Mouse (Mus musculus) gastrocnemius, postnatal 10 days (tissue): ENCODE measurements around the gene Rps6kb2. TPM values are rescaled to one million over a fixed set of nuclear protein-coding genes. Genes with fewer than 3 reads are reported as not detected.
A peak's percentile ranks its signal among the peaks of the same experiment; 100 is the strongest.

Experiments used
- DNase-seq: peaks from one replicate; pipeline ENCODE4 v3.0.0; 2021; ENCODE audit warnings: mixed read lengths
- long read RNA-seq, 2 experiments: library from polyadenylated mRNA; stranded (forward); transcript quantifications; one replicate each; pipeline ENCODE4 v2.0.0; 2021
- total RNA-seq, 2 experiments: library from RNA; stranded (reverse); gene quantifications; 2 replicates each; pipeline ENCODE4 v1.2.3; 2021

The Rps6kb2 gene
- total RNA-seq, result 10 to 100 TPM; 25.3 to 30.9 TPM
- long read RNA-seq, experiment 1, full-length matches to known transcripts, result 32 of 55 reads
- long read RNA-seq, experiment 1, partial matches to known transcripts, result 3 of 55 reads
- long read RNA-seq, experiment 1, other reads (novel, unspliced or antisense), result 20 of 55 reads
- long read RNA-seq, experiment 2, full-length matches to known transcripts, result 22 of 37 reads
- long read RNA-seq, experiment 2, partial matches to known transcripts, result 6 of 37 reads
- long read RNA-seq, experiment 2, other reads (novel, unspliced or antisense), result 9 of 37 reads

DNA sequence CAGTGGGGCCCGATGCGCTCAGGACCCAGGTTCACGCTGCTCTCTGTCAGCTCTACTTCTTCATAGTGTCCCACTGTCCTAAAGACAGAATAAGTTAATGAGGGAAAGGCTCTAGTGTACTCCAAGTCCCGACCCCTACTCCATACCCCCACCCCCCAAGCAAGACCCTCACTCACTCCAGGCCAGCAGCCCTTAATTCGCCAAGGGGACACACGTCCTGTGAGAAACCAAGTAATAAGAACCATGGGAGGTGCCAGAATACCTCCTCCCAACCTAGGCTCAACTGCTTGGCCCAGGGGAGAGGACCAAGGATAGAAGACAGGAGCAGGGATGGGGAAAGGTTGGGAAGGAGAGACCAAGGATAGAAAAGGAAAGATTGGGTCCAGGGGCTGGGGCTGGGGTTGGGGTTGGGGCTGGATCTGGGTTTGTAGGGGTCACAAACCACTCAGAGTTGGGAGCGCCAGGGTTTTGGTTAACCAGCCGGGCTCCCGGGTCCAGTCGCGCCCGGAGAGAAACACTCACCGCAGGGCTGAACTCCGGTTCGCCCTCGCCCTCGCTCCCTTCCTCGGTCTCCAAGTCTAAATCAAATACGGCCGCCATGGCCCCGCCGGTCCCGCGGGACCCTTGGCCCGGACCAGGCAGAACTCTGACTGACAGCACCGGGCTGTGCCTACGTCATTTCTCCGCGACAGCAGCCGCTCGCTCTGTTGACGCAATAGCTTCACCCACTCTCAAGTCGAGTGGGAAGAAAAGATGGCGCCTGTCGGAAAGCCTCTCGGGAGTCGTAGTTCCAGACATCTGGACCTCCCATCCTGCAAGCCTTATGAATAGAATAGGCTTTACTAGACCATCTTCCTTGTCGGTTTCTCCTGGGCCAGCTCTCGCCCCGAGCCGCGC is at the start of gene Rps6kb2:
Rps6kb2 (minus strand) TSS at position 709 of the 897 bp plus-strand sequence.
- DNase-seq, result peak; percentile 97

DNA sequence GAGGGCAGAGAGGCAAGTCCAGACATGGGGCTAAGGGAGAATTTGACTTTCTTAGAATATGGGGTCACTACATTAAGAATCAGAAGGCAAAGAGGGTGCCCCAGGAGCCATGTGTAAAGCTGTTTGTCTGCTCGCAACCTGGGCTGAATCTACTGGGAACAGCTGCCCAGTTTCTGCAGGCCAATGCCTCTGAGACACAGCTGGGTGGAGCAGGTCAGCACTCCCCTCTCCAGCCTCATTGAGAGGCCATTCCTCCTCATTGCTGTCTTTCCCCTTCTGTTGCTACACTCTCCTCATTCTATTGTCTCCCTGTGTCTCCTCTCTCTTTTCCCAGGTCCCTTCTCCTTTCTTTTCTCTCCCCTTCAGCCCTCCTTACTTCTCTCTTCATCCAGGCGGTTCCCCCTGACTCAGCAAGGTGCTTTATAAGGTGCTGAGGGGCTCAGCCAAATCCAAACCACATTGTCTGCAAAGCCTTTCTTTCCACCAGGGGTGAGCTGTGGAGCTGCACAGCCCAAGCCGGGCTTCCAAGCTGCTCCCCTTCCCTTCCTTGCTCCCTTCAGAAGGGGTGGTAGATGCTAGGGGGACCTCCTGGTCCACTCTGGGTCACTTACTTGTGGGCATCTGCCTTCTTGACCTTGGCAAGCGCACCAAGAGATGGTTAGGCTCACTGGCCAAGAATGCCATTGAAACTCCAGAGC is 48.9 kb upstream of the Rps6kb2 start:
- no peak for DNase-seq

DNA sequence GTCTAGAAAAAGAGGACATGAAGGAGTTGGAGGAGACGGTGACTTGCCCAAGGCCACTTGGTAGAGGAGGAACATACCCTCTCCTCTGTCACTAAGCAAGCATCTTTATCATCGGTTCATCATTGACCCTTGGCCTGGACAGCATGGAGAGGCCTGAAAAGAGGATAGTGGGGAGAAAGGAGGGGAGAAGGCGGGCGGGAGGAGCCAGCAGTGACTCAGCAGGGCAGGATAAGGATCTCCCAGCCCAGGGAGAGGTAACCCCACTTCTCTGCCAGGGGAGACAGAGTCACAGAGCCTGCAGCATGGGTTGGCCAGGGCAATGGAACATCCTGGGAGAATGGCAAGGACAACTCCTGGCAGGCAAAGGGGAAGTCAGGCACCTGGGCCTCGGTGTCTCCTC is 45.4 kb upstream of the Rps6kb2 start:
- no peak for DNase-seq

DNA sequence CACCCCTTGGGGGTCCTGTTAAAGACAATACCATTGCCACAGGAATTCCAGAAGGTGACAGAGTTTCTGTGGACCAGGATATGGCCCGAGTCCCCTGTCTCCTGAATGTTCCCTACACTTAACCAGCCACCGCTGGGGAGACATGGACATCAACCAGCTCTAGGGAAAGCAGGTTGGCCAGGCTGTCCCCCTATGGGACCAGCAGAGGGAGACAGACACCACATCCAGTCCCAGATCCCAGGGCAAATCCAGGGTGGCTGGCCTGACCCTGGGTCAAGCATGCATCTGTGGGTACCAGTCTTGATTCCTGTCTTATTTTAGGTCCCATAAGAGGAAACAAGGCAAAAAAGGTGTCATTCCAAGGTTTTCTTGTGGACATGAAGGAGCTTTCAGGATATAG is 43.8 kb upstream of the Rps6kb2 start:
- peak; percentile 62 for DNase-seq

DNA sequence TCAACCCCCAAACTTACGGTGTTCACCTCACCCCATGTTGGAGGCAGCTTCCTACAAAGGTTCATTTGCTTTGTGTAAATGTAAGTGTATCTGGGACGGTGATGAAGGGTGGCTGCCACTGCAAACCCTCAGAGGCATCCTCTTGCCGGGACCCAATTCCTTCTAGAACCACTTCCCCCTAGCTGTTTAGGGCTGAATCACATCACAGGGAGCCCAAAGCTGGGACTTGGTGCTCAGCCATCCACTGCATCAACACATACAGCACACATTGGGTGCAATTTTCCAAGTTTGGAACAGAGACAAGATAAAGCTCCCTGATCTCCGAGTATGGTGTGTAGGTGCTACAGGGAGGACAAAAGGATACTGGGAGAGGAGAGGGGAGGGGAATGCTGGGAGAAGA is 41.7 kb upstream of the Rps6kb2 start:
- no peak for DNase-seq

DNA sequence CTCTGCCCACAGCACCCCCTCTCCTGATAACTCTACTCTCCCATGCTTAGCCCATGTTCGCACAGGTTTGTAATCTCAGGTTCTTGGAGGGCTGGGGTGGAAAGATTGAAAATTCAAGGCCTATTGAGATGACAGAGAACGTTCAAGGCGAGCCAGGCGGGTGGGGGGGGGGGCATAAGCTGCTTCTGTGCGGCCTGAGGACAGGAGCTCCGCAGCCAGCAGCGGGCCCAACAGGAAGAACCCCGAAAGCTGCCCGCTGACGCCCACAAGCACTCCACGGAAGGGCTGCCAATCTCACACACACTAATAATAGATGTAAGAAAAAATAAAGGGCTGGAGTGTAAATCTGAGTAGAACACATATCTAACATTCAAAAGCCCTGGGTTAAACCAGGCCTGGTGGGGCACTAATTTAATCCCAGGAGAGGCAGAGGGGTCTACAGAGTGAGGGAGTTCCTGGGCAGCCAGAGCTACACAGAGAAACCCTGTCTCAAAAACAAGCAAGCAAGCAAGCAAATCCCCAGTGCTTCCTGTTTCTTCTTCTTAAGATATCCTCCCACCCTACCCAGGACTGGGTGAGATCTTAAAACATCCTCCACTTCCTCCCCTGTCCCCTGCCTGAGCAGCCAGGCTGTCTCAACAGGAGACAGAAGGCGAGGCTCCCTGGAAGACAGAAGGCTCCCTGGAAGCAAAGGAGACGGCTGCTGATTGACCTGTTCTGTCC is 40.6 kb upstream of the Rps6kb2 start:
- DNase-seq, result no peak

DNA sequence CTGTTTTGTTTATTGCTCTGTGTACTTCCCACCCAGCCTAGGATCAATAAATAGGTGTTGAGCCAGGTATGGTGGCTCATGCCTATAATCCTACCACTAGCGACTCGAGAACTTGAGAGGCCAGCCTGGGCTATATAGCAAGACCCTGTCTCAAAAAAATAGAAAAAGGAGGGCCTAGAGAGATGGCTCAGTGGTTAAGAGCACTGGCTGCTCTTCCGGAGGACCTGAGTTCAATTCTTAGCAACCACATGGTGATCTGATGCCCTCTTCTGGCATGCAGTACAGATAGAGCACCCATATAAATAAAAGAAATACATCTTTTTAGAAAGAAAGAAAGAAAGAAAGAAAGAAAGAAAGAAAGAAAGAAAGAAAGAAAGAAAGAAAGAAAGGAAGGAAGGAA is 40.0 kb upstream of the Rps6kb2 start:
- DNase-seq, result no peak

DNA sequence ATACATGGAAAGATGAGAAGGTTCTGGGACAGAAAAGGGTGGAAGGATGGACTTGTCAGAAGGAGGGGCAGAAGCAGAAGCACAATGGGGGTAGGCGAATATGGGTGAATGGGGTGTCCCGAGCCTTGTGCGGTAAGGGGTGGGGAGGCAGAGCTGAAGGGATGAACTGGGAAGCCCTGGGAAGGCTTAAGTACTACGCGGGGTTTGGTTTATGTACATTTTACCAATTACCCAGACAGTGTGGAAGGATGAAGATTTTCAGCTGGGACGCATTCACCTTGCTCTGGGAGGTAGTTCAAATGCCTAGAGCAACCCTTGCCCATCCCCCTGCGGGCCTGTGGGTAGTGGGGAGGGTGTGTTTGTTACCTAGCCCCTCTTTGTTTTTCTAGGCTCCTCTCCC is 39.0 kb upstream of the Rps6kb2 start:
- no peak for DNase-seq

DNA sequence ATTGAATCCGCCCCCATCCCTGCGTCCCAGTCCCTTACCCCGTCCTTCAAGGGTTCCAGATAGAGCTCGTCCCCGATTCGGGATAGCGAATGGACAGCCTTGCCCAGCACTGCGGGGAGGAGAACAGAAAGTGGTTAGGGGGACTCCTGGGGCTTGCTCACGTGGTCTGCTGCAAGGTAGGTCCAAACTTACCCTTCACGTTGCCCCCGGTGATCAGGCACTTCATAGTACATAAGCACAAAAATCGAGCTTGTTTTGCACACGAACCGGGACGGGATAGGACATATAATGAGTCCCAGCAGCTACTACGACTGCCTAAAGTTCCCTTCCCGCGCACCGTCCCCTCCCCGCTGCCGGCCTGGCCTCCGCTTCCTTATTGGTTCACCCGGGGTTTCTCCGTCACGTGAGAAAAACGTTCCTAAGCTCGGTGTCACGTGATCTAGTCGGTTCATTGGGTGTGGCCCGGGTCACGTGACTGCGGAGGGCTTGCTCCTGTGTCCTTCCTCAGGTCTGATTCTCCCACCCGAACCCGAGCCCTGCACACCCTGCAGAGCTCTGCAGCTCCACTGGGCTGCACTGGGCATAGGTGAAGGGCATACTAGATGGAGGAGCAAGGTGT is 38.2 kb upstream of the Rps6kb2 start, which contains the start of gene Rad9a:
Rad9a (minus strand) TSS at position 372 of the 619 bp plus-strand sequence.
- peak; percentile 95 for DNase-seq

DNA sequence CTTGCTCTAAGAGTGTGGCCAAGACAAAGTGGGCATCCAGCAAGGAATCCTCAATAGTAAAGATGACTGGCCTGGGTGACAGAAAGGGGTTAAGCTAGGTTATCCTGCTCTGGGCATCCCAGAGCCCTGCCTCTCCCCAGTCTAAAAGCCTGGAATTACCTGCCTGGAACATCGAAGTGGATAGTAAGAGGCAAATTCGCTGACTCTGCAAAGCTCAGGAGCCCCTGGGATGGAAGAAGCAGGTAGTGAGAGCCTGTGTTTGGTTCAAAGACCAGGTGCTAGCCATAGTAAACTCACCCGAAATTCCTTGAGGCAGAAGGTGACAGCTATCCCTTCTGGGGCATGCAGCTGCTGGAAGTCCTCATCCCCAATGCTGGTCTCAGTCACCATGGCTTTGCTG is 34.0 kb upstream of the Rps6kb2 start:
- DNase-seq, result no peak

DNA sequence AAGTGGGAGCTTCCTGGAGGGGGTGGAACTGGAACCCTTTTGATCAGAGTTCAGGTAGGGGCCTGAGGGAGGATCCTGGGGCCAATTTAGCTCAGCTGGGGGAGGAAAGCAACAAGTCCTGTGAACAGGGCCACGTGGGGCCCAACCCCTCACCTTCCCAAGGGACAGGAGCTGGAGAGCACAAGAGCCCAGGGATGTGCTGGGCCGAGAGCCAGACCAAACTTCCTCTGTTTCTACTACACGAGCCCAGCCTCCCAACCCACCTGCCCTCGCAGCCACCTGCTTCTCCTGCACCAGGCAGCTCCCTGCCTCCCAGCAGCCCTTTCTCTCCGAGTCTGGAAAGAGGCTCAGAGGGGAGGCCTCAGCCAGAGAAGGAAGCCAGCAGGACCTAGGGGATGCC is 33.4 kb upstream of the Rps6kb2 start:
- no peak for DNase-seq

DNA sequence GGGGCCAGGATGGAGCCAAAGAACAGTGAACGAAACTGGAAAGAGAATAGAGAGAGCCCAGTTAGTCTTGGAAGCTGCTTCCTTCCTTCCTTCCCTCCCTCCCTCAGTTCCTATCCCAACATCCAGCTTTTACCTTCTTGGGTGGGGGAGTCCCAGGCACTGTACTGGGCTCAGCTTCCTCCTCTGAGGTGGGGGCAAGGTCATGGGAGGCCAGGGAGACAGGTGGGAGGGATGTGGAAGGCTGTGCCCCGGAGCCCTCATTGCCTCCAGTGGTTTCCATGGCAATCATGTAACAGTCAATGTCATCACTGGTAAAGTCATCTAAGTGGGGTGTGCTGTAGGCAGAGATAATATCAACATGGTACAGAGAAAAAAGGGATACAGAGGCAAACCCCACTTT is 32.9 kb upstream of the Rps6kb2 start:
- no peak for DNase-seq

DNA sequence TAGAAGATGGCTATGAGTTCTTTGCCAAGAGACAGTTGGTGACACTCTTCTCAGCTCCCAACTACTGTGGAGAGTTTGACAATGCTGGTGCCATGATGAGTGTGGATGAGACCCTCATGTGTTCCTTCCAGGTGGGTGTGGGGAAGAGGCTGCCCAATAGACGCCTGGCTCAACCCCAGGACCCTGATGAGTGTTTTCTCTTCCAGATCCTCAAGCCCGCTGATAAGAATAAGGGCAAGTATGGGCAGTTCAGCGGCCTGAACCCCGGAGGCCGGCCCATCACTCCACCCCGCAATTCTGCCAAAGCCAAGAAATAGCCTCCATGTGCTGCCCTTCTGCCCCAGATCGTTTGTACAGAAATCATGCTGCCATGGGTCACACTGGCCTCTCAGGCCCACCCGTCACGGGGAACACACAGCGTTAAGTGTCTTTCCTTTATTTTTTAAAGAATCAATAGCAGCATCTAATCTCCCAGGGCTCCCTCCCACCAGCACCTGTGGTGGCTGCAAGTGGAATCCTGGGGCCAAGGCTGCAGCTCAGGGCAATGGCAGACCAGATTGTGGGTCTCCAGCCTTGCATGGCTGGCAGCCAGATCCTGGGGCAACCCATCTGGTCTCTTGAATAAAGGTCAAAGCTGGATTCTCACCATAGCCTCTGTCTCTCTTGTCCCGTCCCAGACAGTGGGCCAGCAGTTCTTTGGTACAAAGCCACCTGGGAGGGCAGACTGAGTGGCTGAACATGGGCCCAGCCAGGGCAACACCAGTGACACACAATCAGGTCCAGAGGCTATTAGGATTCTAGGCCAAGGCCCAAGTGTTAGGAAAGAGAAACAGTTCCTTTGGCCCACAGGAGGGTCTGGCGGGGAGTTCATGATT is 31.9 kb upstream of the Rps6kb2 start:
- DNase-seq, result no peak

DNA sequence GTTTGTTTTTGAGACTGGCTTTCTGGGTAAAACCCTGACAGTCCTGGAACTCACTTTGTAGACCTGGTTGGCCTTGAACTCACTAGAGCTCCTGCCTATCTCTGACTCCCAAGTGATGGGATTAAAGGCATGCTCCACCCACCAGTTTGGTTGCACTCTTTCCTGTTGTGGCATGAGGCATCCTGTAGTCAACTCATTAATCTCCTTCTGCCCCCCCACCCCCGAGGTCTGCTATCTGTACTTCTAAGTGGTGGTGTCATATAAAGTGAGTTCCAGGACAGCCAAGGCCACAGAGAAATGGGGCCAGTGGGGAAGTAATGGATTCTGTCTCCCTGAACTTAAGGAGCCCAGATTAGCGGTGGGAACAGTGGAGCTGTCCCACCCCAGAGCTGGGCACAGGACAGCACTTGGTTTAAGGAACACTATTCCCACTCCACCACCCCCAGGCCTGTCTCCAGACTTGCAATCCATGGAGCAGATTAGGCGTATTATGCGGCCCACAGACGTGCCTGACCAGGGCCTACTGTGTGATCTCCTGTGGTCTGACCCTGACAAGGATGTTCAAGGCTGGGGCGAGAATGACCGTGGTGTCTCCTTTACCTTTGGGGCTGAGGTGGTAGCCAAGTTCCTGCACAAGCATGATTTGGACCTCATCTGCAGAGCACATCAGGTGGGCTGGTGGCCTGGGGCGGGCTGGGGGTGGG is 31.0 kb upstream of the Rps6kb2 start:
- DNase-seq, result no peak

DNA sequence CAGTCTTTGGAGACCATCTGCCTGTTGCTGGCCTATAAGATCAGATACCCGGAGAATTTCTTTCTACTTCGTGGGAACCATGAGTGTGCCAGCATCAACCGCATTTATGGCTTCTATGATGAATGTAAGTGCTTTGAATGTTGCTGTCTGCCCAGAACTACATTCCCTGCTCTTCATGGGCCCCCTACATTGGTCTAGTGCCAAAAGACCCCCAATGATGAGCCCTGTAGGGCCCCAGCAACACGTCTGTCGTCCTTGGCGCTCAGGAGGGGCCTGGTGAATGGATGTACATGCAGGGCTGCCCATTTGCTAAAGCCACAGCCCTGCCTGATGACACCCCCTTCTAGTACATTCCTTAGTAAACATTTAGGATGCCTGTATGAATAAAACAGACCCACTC is 30.0 kb upstream of the Rps6kb2 start:
- DNase-seq, result no peak

DNA sequence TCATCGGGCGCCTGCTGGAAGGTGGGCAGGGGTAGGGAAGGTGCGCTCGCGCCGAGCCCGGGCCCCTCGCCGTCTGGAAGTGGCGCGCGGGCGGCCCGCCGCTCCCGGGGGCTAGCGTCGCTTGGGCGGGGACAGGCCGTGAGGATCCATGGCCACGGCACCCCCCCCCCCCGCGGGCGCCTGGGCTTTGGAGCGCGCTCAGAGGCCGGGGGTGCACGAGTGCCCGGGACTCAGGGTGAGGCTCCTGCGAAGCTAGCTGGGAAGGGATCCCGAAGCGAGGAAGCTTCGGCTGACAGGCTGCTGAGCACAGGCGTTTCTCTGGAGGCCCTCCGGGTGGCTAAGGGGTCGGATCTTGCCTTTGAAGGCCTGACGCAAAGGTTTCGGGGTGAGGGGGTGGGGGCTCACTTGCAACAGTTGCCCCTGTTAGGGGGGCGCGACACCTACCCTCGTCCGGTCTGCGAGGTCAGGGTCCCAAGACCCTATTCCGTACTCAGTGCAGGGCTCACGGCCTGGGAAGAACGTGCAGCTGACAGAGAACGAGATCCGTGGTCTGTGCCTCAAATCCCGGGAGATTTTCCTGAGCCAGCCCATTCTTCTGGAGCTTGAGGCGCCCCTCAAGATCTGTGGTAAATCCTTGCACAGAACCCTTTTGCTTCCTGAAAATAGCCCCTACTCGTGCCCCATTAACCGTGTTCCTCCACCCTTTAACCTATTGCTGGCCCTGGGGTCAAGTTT is 29.3 kb upstream of the Rps6kb2 start:
- no peak for DNase-seq

DNA sequence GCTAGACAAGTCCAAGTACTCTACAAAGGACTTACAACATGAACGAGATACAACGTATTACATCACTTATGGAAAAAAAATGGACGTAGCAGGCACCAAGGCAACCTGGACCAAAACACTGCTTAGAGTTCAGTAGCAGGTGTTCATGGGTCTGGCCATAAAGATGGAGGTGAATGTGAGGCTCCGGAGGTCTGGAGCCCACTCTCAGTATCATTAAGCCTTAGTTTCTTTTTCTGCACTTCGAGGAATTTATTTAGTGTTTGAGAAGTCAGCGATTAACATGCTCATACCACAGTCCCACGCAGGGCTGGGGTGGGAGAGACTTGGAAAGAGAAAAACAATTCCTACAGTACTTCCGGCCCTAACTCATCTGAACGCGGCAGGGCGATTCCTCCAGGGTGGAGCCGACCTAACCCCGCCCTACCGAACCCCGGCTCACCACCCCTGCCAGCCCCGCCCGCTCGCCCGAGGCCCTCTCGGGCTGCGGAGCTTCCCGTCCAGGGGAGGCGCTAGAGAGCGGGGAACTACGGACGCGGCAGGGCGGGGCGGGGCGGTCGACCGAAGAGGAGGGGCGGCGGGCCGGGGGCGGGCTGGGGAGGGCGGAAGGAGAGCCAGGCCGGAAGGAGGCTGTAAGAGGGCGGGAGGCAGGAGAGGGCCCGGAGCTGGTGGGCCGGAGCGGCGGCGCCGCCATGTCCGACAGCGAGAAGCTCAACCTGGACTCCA is 28.5 kb upstream of the Rps6kb2 start, which contains the start of gene Ppp1ca:
Ppp1ca (plus strand) TSS at position 538 of the 723 bp plus-strand sequence.
- DNase-seq, result peak; percentile 99

DNA sequence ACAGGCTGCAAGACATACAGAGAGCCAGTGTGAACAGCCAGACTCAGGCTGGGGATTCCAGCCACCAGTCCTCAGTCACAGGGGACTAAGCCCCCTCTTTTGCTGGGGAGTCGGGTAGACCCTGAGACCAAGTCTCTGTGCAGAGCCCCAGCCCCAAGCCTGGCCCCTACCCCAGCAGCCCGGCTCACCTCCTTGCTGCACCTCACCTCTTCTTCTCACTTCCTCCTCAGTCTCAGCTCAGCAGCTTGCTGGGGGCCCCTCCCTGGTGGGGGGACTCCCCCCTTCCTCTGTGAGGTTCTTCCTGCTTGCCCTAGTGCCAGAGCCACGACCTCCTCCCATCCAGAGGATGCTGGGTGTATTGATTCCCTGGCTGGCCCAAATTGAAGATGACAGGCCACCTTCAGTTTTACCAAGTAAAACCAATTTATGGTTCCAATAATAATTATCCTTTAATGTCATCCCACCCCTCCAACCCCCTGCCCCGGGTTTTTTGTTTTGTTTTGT is 27.7 kb upstream of the Rps6kb2 start, which contains the start of gene Tbc1d10c:
Tbc1d10c (minus strand) TSS at position 454 of the 504 bp plus-strand sequence.
- no peak for DNase-seq
